Mouse (Mus musculus): ENCODE results near the gene Atp13a1.

Atp13a1 gene

GRCm38 (mm10) chr8:69790773-69791367 is at the start of gene Atp13a1, which contains the start of gene Zfp866:
Gene Atp13a1, plus strand, starts transcription at chr8:69791163.
Gene Zfp866, minus strand, starts transcription at chr8:69791178.
- CTCF ChIA-PET = no interaction called here
- POLR2A ChIA-PET = interaction anchor here (0.6 to 6.0 kb wide), 43 partner anchors 9 to 652 kb away, joined by 3 to 30 read pairs (median 5); partner anchors contain the start of genes Gm20422 (in 3 of the 4), Zfp868 (in 3 of the 4), Zfp963 (in 3 of the 4) and Gmip (in 2 of the 4)

- CTCF ChIA-PET = interaction anchor here in 1 of 4 experiments (0.8 kb wide), 1 partner anchor 127 kb away, joined by 4 read pairs; no protein-coding TSS in a partner anchor
Measured at GRCm38 (mm10) chr8:69741231-69741630, 49.7 kb upstream of the Atp13a1 start.

DNA sequence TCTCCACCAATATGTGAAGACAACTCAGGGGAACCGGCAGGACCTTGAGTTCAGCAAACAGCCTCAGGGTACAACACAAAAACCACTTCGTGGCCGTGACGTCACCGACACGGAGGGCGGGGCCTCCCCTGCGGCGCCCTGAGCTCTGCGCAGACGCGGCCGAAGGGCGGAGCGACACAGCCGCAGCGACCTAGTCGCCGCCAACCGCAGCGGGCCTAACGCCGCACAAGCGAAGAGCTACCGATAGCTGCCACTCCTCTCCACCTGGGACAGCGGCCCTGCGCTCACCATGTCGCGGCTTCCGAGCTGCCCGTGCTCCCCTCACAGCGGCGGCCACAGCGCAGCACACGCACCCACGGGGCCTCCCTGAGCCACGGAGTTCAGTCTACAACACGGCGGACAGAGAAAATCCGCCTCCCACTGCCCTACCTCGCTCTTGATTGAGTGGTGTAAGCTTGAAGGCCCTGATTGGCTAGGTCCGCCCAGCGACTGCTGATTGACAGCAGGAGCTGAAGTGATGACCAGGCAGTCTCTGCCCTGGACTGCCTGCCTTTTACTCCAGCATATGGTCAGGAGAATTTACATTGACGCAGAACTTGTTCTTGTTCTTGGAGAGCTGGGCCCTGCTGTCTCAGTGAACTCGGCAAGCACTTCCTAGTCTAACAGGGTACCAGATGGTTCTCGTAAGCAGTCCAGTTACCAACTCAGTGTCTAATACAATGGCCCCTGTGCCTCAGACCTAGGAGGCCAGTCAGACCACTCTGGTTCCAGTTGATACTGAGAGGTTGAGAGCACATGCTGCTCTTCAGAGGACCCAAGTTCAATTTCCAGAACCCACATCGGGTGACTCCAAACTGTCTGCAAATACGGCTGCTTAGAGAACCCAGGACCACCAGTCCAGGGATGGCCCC is 41.2 kb upstream of the Atp13a1 start, which contains the start of gene Zfp963:
Gene Zfp963 (minus strand): TSS at position 427 of the 911 bp plus-strand sequence.
- POLR2A ChIA-PET = interaction anchor here (0.6 to 5.3 kb wide), 95 partner anchors 9 to 790 kb away, joined by 3 to 80 read pairs (median 5); partner anchors contain the start of genes Gm20422 (in 4 of the 4), Atp13a1 (in 3 of the 4), Zfp868 (in 3 of the 4) and Zfp964 (in 3 of the 4)
- CTCF ChIA-PET = interaction anchor here in 3 of 4 experiments (0.5 to 1.4 kb wide), 12 partner anchors 8 to 421 kb away, joined by 3 to 11 read pairs (median 4); partner anchors contain the start of genes Zfp868 (in 2 of the 3) and Zfp964 (in 1 of the 3)

More at GRCm38 (mm10) chr8:69741231-69741630, 49.7 kb upstream of the Atp13a1 start:
- POLR2A ChIA-PET = interaction anchor here in 2 of 4 experiments (0.6 to 3.9 kb wide), 10 partner anchors 8 to 116 kb away, joined by 3 to 25 read pairs (median 6); partner anchors contain the start of genes Zfp963 (in 2 of the 2), Atp13a1 (in 1 of the 2), Gm20422 (in 1 of the 2) and Gmip (in 1 of the 2)

- ChIA-PET POLR2A (interaction anchor here in 2 of 4 experiments (0.5 to 5.3 kb wide), 5 partner anchors 11 to 672 kb away, joined by 3 to 72 read pairs (median 6); partner anchors contain the start of gene Zfp868 (in 2 of the 2)), CTCF (interaction anchor here in 2 of 4 experiments (0.6 to 0.8 kb wide), 2 partner anchors 8 to 19 kb away, joined by 3 read pairs; no protein-coding TSS in a partner anchor)
Measured at GRCm38 (mm10) chr8:69752437-69752836, 38.5 kb upstream of the Atp13a1 start.

GRCm38 (mm10) chr8:69758316-69758715 is 32.6 kb upstream of the Atp13a1 start:
- POLR2A ChIA-PET = interaction anchor here (0.6 to 8.6 kb wide), 13 partner anchors 8 to 42 kb away, joined by 3 to 65 read pairs (median 6); partner anchors contain the start of genes Zfp963 (in 4 of the 4), Gm20422 (in 2 of the 4), Atp13a1 (in 1 of the 4) and Zfp866 (in 1 of the 4)
- CTCF ChIA-PET = interaction anchor here in 1 of 4 experiments (1.1 kb wide), 1 partner anchor 8 kb away, joined by 3 read pairs; the partner anchor contains the start of gene Zfp963

GRCm38 (mm10) chr8:69761814-69762445 is 29.0 kb upstream of the Atp13a1 start:
- ChIA-PET POLR2A (interaction anchor here in 3 of 4 experiments (0.6 to 8.6 kb wide), 17 partner anchors 8 to 107 kb away, joined by 3 to 65 read pairs (median 6); partner anchors contain the start of genes Zfp963 (in 3 of the 3), Gm20422 (in 2 of the 3), Atp13a1 (in 1 of the 3) and Zfp866 (in 1 of the 3)), CTCF (no interaction called here)

DNA sequence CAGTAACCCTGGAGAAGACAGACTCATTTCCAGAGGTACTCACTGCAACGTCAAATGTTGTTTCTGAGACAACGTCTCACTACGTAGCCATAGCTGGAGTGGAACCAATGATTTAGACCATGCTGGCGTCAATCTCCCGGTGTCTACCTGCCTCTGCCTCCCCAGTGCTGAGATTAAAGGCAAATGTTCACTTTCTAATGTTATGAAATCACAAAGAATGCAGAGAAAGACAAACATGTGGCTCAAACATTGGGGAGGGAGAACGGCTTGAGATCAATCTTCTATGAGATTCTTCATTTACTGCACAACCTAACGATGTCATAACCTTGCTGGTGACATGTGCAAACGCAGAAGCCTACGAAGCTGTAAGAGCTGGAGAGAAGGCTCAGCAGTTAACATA is 19.7 kb upstream of the Atp13a1 start:
- ChIA-PET POLR2A (interaction anchor here in 3 of 4 experiments (0.7 to 6.7 kb wide), 16 partner anchors 10 to 682 kb away, joined by 3 to 65 read pairs (median 4); partner anchors contain the start of genes Zfp963 (in 3 of the 3), Atp13a1 (in 1 of the 3), Gmip (in 1 of the 3) and Pbx4 (in 1 of the 3)), CTCF (interaction anchor here in 1 of 4 experiments (0.7 kb wide), 1 partner anchor 19 kb away, joined by 3 read pairs; no protein-coding TSS in a partner anchor)

DNA sequence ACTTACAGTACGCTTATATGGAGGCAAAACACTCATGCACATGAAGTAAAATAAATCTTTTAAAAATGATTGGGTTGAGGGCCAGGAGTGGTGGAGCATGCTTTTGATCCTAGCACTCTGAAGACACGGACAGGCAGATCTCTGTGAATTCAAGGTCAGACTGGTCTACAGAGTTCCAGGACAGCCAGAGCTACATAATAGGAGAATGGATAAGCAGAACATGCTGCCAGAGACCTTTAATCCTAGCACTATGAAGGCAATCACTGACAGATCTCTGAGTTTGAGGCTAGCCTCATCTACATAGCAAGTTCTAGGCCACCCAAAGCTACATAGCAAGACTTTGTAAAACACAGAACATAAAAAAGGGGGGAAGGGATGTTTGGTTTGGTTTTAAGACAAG is 18.9 kb upstream of the Atp13a1 start:
- CTCF ChIA-PET = interaction anchor here in 1 of 4 experiments (0.5 kb wide), 1 partner anchor 665 kb away, joined by 10 read pairs; no protein-coding TSS in a partner anchor
- POLR2A ChIA-PET = interaction anchor here in 3 of 4 experiments (0.6 to 6.7 kb wide), 16 partner anchors 11 to 400 kb away, joined by 3 to 65 read pairs (median 3); partner anchors contain the start of genes Zfp963 (in 3 of the 3), Atp13a1 (in 1 of the 3), Gmip (in 1 of the 3) and Pbx4 (in 1 of the 3)

DNA sequence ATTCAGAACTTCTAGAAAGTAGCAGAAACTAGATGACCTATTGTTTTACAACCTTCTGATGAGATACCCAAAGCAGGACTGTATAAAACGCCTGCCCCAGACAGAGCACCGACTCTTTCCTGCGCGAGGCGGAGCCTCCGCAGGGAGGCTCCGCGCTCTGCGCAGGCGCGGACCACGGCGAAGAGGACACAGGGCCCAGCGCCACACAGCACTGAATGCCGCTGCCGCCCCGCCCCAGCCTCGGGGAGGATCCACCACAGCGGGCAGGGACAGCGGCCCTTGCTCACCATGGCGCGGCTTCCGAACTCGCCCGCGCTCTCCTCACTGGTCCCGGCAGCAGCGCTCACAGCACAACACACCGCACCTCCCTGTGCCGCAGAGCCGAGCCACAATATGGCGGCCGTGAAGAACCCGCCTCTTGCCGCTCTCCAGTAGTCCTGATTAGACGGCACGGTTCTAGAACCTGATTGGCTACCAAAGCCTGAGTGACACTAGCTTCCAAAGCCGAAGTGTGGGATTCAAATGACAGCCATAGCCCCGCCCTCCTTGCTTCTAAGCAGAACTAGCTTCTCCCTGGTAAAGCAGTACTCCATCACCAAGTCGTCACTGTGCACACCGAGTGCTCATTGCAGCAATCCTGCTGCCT is 16.3 kb upstream of the Atp13a1 start, which contains the start of gene Gm20422:
Gene Gm20422 (minus strand): TSS at position 384 of the 646 bp plus-strand sequence.
- POLR2A ChIA-PET = interaction anchor here (0.6 to 6.7 kb wide), 56 partner anchors 8 to 1928 kb away, joined by 3 to 65 read pairs (median 4); partner anchors contain the start of genes Zfp963 (in 4 of the 4), Atp13a1 (in 3 of the 4), Gmip (in 3 of the 4) and Lpar2 (in 3 of the 4)
- CTCF ChIA-PET = interaction anchor here in 2 of 4 experiments (0.6 to 1.0 kb wide), 3 partner anchors 17 to 392 kb away, joined by 3 to 4 read pairs (median 3); partner anchors contain the start of gene Zfp868 (in 1 of the 2)

DNA sequence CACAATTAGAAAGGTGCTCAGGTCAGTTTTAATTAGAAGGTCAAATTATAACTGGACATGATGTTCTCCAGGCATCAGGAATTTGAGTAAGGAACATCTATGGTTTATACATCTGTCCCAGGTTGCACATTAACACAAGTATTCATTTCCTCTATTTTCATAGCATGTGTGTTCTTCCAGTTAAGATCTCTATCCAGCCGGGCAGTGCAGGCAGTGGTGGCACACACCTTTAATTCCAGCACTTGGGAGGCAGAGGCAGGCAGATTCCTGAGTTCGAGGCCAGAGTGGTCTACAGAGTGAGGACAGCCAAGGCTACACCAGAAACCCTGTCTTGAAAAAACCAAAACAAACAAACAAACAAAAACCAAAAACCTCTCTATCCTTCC is 15.8 kb upstream of the Atp13a1 start:
- CTCF ChIA-PET = interaction anchor here in 1 of 4 experiments (1.0 kb wide), 1 partner anchor 150 kb away, joined by 4 read pairs; the partner anchor contains the start of gene Zfp868

GRCm38 (mm10) chr8:69777111-69777510 is 13.9 kb upstream of the Atp13a1 start:
- ChIA-PET POLR2A (interaction anchor here in 3 of 4 experiments (0.5 to 3.8 kb wide), 36 partner anchors 10 to 1931 kb away, joined by 3 to 23 read pairs (median 4); partner anchors contain the start of genes Zfp868 (in 3 of the 3), Zfp963 (in 3 of the 3), Atp13a1 (in 2 of the 3) and Zfp866 (in 2 of the 3)), CTCF (interaction anchor here in 2 of 4 experiments (0.6 to 1.2 kb wide), 3 partner anchors 16 to 1459 kb away, joined by 3 to 4 read pairs (median 4); no protein-coding TSS in a partner anchor)

More for the DNA sequence above, 15.8 kb upstream of the Atp13a1 start:
- POLR2A ChIA-PET = interaction anchor here (0.6 to 6.7 kb wide), 52 partner anchors 9 to 437 kb away, joined by 3 to 65 read pairs (median 4); partner anchors contain the start of genes Zfp963 (in 4 of the 4), Atp13a1 (in 3 of the 4), Lpar2 (in 3 of the 4) and Zfp866 (in 3 of the 4)

- CTCF ChIA-PET = no interaction called here
- POLR2A ChIA-PET = interaction anchor here in 2 of 4 experiments (0.9 to 2.4 kb wide), 3 partner anchors 12 to 20 kb away, joined by 3 to 9 read pairs (median 3); partner anchors contain the start of genes Gm20422 (in 1 of the 2) and Gmip (in 1 of the 2)
Measured at GRCm38 (mm10) chr8:69789105-69789504, 1.9 kb upstream of the Atp13a1 start.

- POLR2A ChIA-PET = interaction anchor here (0.9 to 2.8 kb wide), 8 partner anchors 8 to 651 kb away, joined by 3 to 22 read pairs (median 7); partner anchors contain the start of genes Gm20422 (in 2 of the 4), Gmip (in 1 of the 4), Zfp868 (in 1 of the 4) and Zfp963 (in 1 of the 4)
- CTCF ChIA-PET = no interaction called here
Measured at GRCm38 (mm10) chr8:69789731-69790130, 1.2 kb upstream of the Atp13a1 start.

- ChIA-PET CTCF (no interaction called here), POLR2A (interaction anchor here (0.6 to 6.0 kb wide), 34 partner anchors 9 to 652 kb away, joined by 3 to 30 read pairs (median 6); partner anchors contain the start of genes Gm20422 (in 3 of the 4), Zfp868 (in 3 of the 4), Zfp963 (in 3 of the 4) and Lpar2 (in 2 of the 4))
Measured at GRCm38 (mm10) chr8:69790364-69790763, 599 bp upstream of the Atp13a1 start.

Data from embryonic stem cell, embryonic (primary cell).